Mouse (Mus musculus): ENCODE measurements around the gene 9030025P20Rik. TPM values are rescaled to one million over a fixed set of nuclear protein-coding genes. Genes with fewer than 3 reads are reported as not detected.

9030025P20Rik gene
- 11.5 and 14.5 TPM in 2 replicates for polyA plus RNA-seq (2012; rRNA removed; ENCODE audit: low replicate concordance)

DNA sequence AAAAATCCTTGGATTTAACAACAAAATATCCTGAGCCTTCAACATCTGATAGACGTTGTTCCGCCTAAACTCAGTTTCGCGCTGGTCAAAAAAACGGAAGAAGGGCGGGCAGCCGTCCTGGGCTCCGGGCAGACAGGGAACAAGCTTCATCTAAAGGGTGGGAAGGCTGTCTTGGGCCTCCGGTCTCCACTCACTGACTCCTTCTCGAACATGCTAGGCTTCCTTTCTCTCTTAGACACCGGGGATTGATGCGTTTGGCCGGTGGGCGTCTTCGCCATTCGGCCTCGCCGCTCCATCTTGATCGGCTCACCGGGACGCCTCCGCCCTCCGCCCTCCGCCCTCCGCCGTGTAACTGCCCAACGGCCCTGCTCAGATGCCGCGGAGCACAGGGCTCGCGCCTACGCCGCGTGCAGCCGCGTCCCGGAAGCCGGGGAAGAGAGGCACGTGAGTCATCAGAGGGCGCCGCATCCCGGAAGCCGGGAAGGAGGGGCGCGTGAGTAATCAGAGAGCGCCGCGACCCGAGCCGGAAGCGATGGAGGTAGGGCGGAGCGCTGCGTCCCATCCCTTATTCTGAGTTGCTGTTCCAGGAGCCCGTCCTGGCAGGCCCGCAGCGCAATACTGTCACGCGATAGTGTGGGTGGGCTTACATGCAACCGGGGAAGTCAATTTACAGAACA, at the start of gene 9030025P20Rik, which contains the start of gene Gm3417:
TSS of gene 9030025P20Rik (plus strand) at position 107 of the 677 bp plus-strand sequence.
TSS of gene Gm3417 (minus strand) at position 429 of the 677 bp plus-strand sequence.

DNA sequence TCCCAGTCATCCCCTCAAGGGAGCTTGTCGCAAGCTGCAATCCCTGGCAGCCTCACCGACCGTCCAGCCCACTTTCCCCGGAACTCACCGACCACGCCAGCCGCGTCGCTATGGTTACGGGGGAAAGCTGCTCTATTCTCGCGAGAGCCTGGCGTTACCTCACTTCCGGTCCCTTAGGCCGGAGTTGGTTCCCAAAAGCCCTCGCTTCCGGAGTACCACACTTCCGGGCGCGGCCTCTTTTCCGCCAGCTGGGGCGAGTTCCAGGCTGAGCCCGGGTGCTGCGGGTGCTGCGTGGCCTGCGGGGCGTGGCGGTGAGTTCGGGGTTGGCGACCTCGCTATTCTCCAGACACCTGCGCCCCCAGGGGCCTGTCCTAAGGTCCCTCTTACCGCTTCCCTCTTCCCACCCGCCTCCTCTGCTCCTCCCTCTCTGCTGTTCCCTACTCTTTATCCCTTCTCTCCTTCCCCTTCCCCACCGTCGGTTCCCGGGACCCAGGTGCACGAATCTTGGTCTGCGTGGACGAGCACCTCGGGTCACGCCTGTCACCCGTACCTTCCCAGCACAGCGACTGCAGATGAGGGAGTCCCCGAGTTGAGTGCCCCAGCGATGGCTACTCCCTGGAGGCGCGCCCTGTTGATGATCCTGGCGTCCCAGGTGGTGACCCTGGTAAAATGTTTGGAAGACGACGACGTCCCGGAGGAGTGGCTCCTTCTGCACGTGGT, 35.1 kb upstream of the 9030025P20Rik start, which contains the start of the genes Wdr27 and 1600012H06Rik:
TSS of gene Wdr27 (minus strand) at position 150 of the 720 bp plus-strand sequence.
TSS of gene 1600012H06Rik (plus strand) at position 176 of the 720 bp plus-strand sequence.

DNA sequence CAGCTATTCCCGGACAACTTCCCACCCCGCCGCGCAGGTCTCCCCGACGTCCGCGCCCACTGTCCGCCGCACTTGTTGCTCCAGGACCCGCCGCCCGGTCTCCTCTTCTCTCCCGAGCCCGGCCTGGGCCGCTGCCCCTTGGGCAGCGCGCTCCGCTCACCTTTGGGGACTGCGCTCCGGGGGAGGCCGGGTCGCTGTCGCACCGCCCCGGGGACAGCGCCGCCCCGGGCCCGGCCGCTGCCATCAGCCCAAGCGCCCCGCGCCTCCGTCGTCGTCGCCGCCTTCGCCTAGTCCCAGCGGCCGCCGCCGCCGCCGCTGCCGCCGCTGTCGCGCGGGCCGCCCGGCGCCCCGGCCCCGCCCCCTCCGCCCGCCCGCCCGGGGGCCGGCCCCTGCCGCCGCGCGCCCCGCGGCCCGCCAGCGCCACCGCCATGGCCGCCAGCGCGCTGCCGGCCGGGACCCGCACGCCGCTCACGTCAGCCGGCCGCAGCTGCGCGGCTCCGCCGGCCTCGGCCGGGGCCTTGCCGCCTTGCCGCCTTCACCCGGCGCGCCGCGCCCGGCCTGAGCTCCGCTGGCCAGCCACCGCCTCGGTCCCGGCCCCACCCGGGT, 17.2 kb upstream of the 9030025P20Rik start, which contains the start of gene Phf10:
TSS of gene Phf10 (minus strand) at position 323 of the 606 bp plus-strand sequence.

DNA sequence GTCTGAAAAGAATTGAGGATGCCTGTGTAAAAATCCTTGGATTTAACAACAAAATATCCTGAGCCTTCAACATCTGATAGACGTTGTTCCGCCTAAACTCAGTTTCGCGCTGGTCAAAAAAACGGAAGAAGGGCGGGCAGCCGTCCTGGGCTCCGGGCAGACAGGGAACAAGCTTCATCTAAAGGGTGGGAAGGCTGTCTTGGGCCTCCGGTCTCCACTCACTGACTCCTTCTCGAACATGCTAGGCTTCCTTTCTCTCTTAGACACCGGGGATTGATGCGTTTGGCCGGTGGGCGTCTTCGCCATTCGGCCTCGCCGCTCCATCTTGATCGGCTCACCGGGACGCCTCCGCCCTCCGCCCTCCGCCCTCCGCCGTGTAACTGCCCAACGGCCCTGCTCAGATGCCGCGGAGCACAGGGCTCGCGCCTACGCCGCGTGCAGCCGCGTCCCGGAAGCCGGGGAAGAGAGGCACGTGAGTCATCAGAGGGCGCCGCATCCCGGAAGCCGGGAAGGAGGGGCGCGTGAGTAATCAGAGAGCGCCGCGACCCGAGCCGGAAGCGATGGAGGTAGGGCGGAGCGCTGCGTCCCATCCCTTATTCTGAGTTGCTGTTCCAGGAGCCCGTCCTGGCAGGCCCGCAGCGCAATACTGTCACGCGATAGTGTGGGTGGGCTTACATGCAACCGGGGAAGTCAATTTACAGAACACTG, 31.6 kb downstream of the 9030025P20Rik start, which contains the start of gene Gm3435:
TSS of gene Gm3435 (plus strand) at position 471 of the 708 bp plus-strand sequence.

Other genes starting within 250 kb of the 9030025P20Rik start
- gene Wdr27, start 35.3 kb upstream of the 9030025P20Rik start, polyA plus RNA-seq (2012; rRNA removed; ENCODE audit: low replicate concordance) = 4.4 and 4.8 TPM in 2 replicates
- 20.5 and 22.0 TPM in 2 replicates for gene 1600012H06Rik, start 35.3 kb upstream of the 9030025P20Rik start, polyA plus RNA-seq (2012; rRNA removed; ENCODE audit: low replicate concordance)
- gene Phf10, start 17.2 kb upstream of the 9030025P20Rik start, polyA plus RNA-seq (2012; rRNA removed; ENCODE audit: low replicate concordance) = 23.7 and 29.2 TPM in 2 replicates
- gene Gm3417, start 322 bp downstream of the 9030025P20Rik start, polyA plus RNA-seq (2012; rRNA removed; ENCODE audit: low replicate concordance) = not detected in 2 replicates
- gene Gm3435, start 31.7 kb downstream of the 9030025P20Rik start, polyA plus RNA-seq (2012; rRNA removed; ENCODE audit: low replicate concordance) = 1.1 and 4.6 TPM in 2 replicates
- 52.1 and 61.0 TPM in 2 replicates for gene Ermard, start 62.7 kb downstream of the 9030025P20Rik start, polyA plus RNA-seq (2012; rRNA removed; ENCODE audit: low replicate concordance)
- gene Tcte3, start 63.0 kb downstream of the 9030025P20Rik start, polyA plus RNA-seq (2012; rRNA removed; ENCODE audit: low replicate concordance) = not detected in 2 replicates
- 0.72 and 1.5 TPM in 2 replicates for gene Gm3448, start 63.1 kb downstream of the 9030025P20Rik start, polyA plus RNA-seq (2012; rRNA removed; ENCODE audit: low replicate concordance)

Data from subcutaneous adipose tissue, adult 2 months (tissue).